Mouse (Mus musculus) embryonic facial prominence, embryonic 15.5 days (tissue): ENCODE measurements around the gene Dlgap1. TPM values are rescaled to one million over a fixed set of nuclear protein-coding genes. Genes with fewer than 3 reads are reported as not detected.

Experiments used
- ATAC-seq: fragments of 200-750 bp; cut with Nextera tagmentation; 2 replicates; pipeline ENCODE4 v1.8.0; 2017; ENCODE audit warnings: low read depth, moderate TSS enrichment; ENCODE audit not compliant: insufficient number of reproducible peaks, low FRiP score, low TSS enrichment
- H3K27ac ChIP-seq: fragments of 300-500 bp; sonication (generic); replicated peaks from 2 replicates; pipeline ENCODE4 v1.5.1; 2015; ENCODE audit warnings: mild to moderate bottlenecking, inconsistent platforms
- H3K27me3 ChIP-seq: fragments of 300-500 bp; sonication (generic); 2 replicates; pipeline ENCODE4 v1.6.1; 2015; ENCODE audit warnings: inconsistent platforms
- H3K36me3 ChIP-seq: fragments of 300-500 bp; sonication (generic); 2 replicates; pipeline ENCODE4 v1.6.1; 2015; ENCODE audit warnings: mild to moderate bottlenecking, inconsistent platforms
- H3K4me1 ChIP-seq: fragments of 300-500 bp; sonication (generic); 2 replicates; pipeline ENCODE4 v1.6.1; 2015; ENCODE audit warnings: inconsistent platforms
- H3K4me2 ChIP-seq: fragments of 300-500 bp; sonication (generic); replicated peaks from 2 replicates; pipeline ENCODE4 v1.6.1; 2015; ENCODE audit warnings: mild to moderate bottlenecking, inconsistent platforms
- H3K4me3 ChIP-seq: fragments of 300-500 bp; sonication (generic); replicated peaks from 2 replicates; pipeline ENCODE4 v1.5.1; 2015; ENCODE audit warnings: mild to moderate bottlenecking, inconsistent platforms
- H3K9ac ChIP-seq: fragments of 300-500 bp; sonication (generic); 2 replicates; pipeline ENCODE4 v1.6.1; 2015; ENCODE audit warnings: inconsistent platforms
- H3K9me3 ChIP-seq: fragments of 300-500 bp; sonication (generic); replicated peaks from 2 replicates; pipeline ENCODE4 v1.6.1; 2016; ENCODE audit warnings: inconsistent platforms
- WGBS: fragments of 180-500 bp; shearing (Covaris S2); methylation state at CpG from one replicate; pipeline ENCODE4 v1.1.7; 2015; 5-methylcytosine and 5-hydroxymethylcytosine counted together
- polyA plus RNA-seq: library from polyadenylated mRNA; unstranded; fragments of >200 nt; fragmentation: Nextera tagmentation; extraction: Ambion mirVana; gene quantifications from 2 replicates; pipeline ENCODE4 v1.2.1, GENCODE M21; 2015

The Dlgap1 gene
- 3.6 and 4.9 TPM in 2 replicates for polyA plus RNA-seq

- under 1% methylated on average over 90 of the region's 105 CpGs for WGBS
- H3K4me3 ChIP-seq, result peak within 1 kb of the TSS; percentile 57
- peak; percentile 89 for ATAC-seq
Observed at GRCm38 (mm10) chr17:69969021-69969815, at the start of gene Dlgap1. Dlgap1 (plus strand) TSS chr17:69969073.

GRCm38 (mm10) chr17:69954936-69955335 lies 13.9 kb upstream of the Dlgap1 start:
- Histone ChIP-seq H3K27ac (no peak overlapping the region), H3K4me3 (no peak overlapping the region), H3K4me2 (no peak overlapping the region), H3K36me3 (no peaks in the 10 kb centered on the region), H3K4me1 (no peaks in the 10 kb centered on the region), H3K9me3 (no peaks in the 10 kb centered on the region), H3K9ac (no peak overlapping the region), H3K27me3 (no peaks in the 10 kb centered on the region)
- 86% methylated on average over 1 of the region's 1 CpGs for WGBS
- no peak for ATAC-seq

More at GRCm38 (mm10) chr17:69969021-69969815, at the start of gene Dlgap1:
- Histone ChIP-seq H3K9ac (peak within 1 kb of the TSS; percentile 15; the same call in 1 of the 2 replicates), H3K27ac (no peak within 1 kb of the TSS), H3K36me3 (no peaks in the 10 kb centered on the region), H3K9me3 (no peaks in the 10 kb centered on the region), H3K27me3 (peaks cover 40% of the 10 kb centered on the region), H3K4me2 (peak within 1 kb of the TSS; percentile 96), H3K4me1 (peaks cover 16% of the 10 kb centered on the region)

DNA sequence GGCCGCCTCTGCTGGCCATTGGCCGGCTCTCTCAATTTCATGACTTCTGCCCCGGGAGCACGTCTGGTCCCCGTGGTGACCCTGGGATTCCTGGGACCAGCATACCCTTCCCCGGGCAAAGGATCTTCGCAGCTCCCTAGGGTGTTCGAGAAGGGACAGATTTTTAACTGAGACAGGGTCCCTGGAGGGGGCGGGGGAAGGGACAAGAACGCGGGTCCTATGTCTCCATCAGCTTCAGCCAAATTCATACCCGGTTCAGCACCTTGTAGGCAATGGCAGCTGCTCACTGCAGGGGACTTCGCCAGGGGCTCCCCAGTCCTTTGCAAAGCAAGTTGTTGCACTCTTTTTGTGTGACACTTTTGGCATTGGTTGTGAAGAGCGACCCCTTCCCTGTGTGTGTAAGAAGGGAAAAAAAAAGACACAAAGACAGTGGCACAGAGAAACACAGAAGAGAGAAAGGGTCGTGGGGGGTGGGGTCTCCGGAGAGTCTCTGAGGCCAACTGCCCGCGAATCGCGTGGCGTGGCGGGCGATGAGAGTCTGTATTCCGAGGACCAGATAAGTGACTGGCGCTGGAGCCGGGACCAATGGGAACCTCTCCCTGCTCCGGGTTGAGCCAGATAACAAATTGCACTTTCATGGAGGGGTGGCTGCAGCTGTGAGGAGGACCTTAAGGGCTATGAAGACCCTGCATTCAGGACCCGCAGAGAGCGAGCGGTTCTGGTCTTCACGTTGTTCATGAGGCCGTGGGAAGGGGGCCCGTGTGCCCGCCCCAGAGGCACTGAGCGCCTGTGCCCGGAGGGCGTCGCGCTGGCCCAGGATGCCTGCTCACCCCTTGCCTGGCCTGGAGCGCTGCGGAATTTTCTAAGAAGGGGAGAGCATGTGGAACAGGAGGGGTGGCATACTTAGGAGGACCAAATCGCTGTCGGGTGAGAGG lies 1.2 kb downstream of the Dlgap1 start:
- Histone ChIP-seq H3K27ac (no peak overlapping the region), H3K4me2 (peak overlapping the region; percentile 96), H3K9me3 (no peaks in the 10 kb centered on the region), H3K4me1 (peaks cover 16% of the 10 kb centered on the region), H3K27me3 (peaks cover 42% of the 10 kb centered on the region), H3K9ac (peak overlapping the region; percentile 15; the same call in 1 of the 2 replicates), H3K36me3 (no peaks in the 10 kb centered on the region), H3K4me3 (peak overlapping the region; percentile 57)
- whole genome bisulfite sequencing, result 1% methylated on average over 43 of the region's 43 CpGs
- peak; percentile 18 for ATAC-seq

DNA sequence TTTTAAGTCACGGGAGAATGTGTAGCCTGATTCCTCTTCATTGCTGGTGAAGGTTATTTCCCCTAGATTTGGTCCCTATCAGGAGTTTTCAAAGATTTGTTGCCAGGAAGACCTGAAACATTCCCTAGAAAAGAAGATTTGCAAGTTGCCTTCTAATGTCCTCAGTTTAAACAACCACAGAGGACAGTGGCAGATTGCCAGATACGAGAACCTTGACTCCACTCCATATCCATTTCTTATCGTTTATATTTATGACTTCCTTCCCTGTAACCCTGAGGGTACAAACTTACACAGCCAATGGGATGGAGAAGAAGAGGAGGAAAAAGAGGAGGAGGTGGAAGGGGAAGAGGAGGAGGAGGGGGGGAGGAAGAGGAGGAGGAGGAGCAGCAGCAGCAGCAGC lies 4.2 kb downstream of the Dlgap1 start:
- no peak overlapping the region for H3K9ac ChIP-seq
- no peak overlapping the region for H3K27ac ChIP-seq
- no peak for ATAC-seq
- no peaks in the 10 kb centered on the region for H3K36me3 ChIP-seq
- H3K4me1 ChIP-seq, result peaks cover 16% of the 10 kb centered on the region
- no peaks in the 10 kb centered on the region for H3K9me3 ChIP-seq
- peaks cover 38% of the 10 kb centered on the region for H3K27me3 ChIP-seq
- 74% methylated on average over 3 of the region's 3 CpGs for WGBS
- H3K4me2 ChIP-seq, result no peak overlapping the region
- H3K4me3 ChIP-seq, result no peak overlapping the region

DNA sequence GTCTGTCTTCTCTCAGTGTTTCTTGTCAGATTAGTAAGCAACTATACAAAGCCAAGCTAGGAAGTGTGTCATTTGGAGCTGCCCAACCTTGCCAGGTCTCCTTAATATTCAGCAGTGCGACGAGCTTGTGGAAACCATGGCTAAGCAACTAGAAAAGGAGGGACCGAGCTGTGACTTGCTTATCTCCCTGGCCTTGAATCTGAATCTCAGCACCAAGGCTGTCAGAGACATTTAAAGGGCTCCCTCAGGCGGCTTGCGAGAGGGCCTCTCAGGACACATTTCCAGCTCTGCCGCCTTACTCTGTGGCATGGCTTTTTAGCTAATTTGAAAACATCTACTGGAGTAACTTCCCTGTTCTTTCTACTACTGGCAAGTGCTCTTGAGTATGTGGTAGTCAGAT lies 5.1 kb downstream of the Dlgap1 start:
- H3K4me3 ChIP-seq, result no peak overlapping the region
- no peak overlapping the region for H3K4me2 ChIP-seq
- H3K9ac ChIP-seq, result no peak overlapping the region
- H3K36me3 ChIP-seq, result no peaks in the 10 kb centered on the region
- peaks cover 31% of the 10 kb centered on the region for H3K27me3 ChIP-seq
- no peak overlapping the region for H3K27ac ChIP-seq
- WGBS, result 63% methylated on average over 6 of the region's 6 CpGs
- no peak for ATAC-seq
- no peaks in the 10 kb centered on the region for H3K9me3 ChIP-seq
- H3K4me1 ChIP-seq, result peaks cover 12% of the 10 kb centered on the region

DNA sequence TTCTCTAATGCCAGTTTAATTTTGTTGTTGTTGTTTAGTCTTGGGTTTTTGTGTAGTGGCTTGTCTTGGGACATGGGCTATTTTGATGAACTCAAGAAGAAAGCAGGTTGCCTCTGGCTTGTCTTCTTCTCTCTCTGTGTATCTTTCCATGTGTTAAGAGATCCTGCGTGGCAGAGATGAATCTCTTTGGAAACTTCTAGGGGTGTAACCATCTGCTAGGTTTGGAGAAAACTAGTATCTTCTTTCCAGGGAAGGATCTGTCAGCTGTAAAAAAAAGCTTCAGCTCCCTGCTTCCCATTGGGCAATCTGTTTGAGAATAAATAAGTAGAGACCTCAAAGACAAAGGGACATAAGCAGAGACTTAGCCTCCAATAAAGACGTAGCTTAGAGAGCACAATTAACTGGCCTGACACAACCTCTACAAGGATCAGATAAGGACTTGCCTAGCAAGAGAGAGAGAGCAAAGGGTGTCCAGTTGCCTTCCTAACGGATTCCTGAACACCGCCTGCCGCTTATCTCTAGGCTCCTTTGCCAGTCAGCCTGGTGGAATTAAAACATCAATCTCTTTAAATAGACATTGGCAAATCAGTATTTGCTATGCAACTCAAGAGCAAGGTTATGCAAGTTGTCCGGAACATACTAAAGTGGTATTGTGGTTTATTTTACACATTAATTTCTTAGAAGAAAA lies 13.5 kb downstream of the Dlgap1 start:
- Histone ChIP-seq H3K27me3 (no peaks in the 10 kb centered on the region), H3K36me3 (no peaks in the 10 kb centered on the region), H3K4me1 (no peaks in the 10 kb centered on the region), H3K27ac (no peak overlapping the region), H3K9me3 (no peaks in the 10 kb centered on the region), H3K4me3 (no peak overlapping the region), H3K9ac (no peak overlapping the region), H3K4me2 (no peak overlapping the region)
- no peak for ATAC-seq
- WGBS, result 72% methylated on average over 6 of the region's 6 CpGs

DNA sequence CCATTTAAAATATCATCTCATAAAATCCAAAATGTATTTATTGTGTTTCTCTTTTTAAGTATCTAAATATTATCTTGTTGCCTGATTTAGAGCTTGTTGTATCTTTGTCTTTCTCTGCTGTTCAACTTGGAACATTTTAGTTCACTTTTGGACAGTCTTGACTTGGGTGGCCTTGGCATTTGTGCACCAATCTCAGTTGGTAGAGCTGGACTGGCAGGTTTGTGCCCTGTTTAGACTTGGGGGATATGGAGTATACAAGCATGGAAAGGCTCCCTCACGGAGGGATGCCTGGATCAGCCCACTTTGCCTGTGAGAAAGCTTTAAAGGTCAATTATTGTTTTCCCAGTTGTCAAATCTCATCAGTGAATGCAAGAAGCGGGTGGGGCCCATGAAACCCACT lies 27.5 kb downstream of the Dlgap1 start:
- no peak overlapping the region for H3K4me2 ChIP-seq
- WGBS, result 77% methylated on average over 2 of the region's 2 CpGs
- no peak for ATAC-seq
- H3K27ac ChIP-seq, result no peak overlapping the region
- H3K9ac ChIP-seq, result no peak overlapping the region
- H3K9me3 ChIP-seq, result no peaks in the 10 kb centered on the region
- H3K36me3 ChIP-seq, result no peaks in the 10 kb centered on the region
- H3K4me1 ChIP-seq, result no peaks in the 10 kb centered on the region
- no peaks in the 10 kb centered on the region for H3K27me3 ChIP-seq
- no peak overlapping the region for H3K4me3 ChIP-seq

GRCm38 (mm10) chr17:70002026-70002425 lies 33.2 kb downstream of the Dlgap1 start:
- 86% methylated on average over 3 of the region's 3 CpGs for WGBS
- Histone ChIP-seq H3K4me1 (no peaks in the 10 kb centered on the region), H3K36me3 (no peaks in the 10 kb centered on the region), H3K4me2 (no peak overlapping the region), H3K27me3 (no peaks in the 10 kb centered on the region), H3K4me3 (no peak overlapping the region), H3K9ac (no peak overlapping the region), H3K27ac (no peak overlapping the region), H3K9me3 (no peaks in the 10 kb centered on the region)
- ATAC-seq, result no peak

- H3K27ac ChIP-seq, result no peak overlapping the region
- no peaks in the 10 kb centered on the region for H3K4me1 ChIP-seq
- H3K9ac ChIP-seq, result no peak overlapping the region
- H3K4me3 ChIP-seq, result no peak overlapping the region
- no peaks in the 10 kb centered on the region for H3K36me3 ChIP-seq
- 61% methylated on average over 6 of the region's 6 CpGs for WGBS
- H3K4me2 ChIP-seq, result no peak overlapping the region
- H3K27me3 ChIP-seq, result no peaks in the 10 kb centered on the region
- no peak for ATAC-seq
- no peaks in the 10 kb centered on the region for H3K9me3 ChIP-seq
Observed at GRCm38 (mm10) chr17:70004628-70005027, 35.8 kb downstream of the Dlgap1 start.

DNA sequence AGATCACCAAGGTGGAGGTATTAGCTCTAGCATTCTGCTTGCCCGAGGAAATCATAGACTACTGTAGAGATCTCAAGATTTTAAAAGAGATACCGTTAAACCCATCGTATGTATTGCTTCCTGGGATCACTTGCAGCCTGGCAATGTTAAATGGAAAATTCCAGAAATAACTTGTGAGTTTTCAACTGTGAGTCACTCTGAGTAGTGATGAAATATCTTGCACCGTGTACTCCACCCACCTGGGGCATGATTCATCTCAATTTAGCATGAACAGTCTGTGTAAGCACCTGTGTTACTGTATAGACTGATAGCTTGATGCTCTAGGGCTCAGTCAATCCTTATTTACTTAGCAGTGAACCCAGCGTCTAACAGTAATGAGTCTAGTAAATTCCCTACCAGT lies 38.7 kb downstream of the Dlgap1 start:
- WGBS, result 74% methylated on average over 5 of the region's 5 CpGs

GRCm38 (mm10) chr17:70016511-70016910 lies 47.6 kb downstream of the Dlgap1 start:
- H3K27ac ChIP-seq, result no peak overlapping the region
- H3K9me3 ChIP-seq, result no peaks in the 10 kb centered on the region
- no peaks in the 10 kb centered on the region for H3K27me3 ChIP-seq
- ATAC-seq, result no peak
- no peak overlapping the region for H3K4me3 ChIP-seq
- H3K4me1 ChIP-seq, result no peaks in the 10 kb centered on the region
- no peaks in the 10 kb centered on the region for H3K36me3 ChIP-seq
- H3K4me2 ChIP-seq, result no peak overlapping the region
- WGBS, result 65% methylated on average over 7 of the region's 7 CpGs
- no peak overlapping the region for H3K9ac ChIP-seq

More for the DNA sequence above, 38.7 kb downstream of the Dlgap1 start:
- Histone ChIP-seq H3K27me3 (no peaks in the 10 kb centered on the region), H3K4me3 (no peak overlapping the region), H3K27ac (no peak overlapping the region), H3K4me2 (no peak overlapping the region), H3K9me3 (no peaks in the 10 kb centered on the region), H3K4me1 (no peaks in the 10 kb centered on the region), H3K36me3 (no peaks in the 10 kb centered on the region), H3K9ac (no peak overlapping the region)
- no peak for ATAC-seq
